Mouse (Mus musculus): ENCODE measurements around the gene Kdelc1. TPM values are rescaled to one million over a fixed set of nuclear protein-coding genes. Genes with fewer than 3 reads are reported as not detected.
A peak's percentile ranks its signal among the peaks of the same experiment; 100 is the strongest.

Kdelc1 gene
- polyA plus RNA-seq, 1 experiment from 2014 or later: 29.4 TPM

DNA sequence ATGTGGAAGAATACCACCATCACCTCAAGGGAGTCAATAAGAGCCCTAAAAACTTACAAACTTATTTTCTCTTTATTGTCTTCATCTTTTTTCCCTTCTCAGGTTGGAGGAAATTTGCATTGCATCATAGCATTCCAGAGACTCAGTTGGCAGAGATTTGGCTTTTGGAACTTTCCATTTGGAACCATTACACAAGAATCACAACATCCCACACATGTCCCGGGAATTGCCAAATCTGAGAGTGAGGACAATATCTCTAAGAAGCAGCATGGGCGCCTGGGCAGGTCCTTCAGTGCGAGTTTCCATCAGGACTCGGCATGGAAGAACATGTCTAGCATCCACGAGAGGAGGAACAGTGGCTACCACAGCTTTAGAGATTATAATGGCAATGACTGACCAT lies 24.1 kb upstream of the Kdelc1 start:
- ATAC-seq: no peak
- H3K9ac ChIP-seq (ENCODE audit: low read depth, low read length): no peak overlapping the region
- no peaks in the 10 kb centered on the region for H3K27me3 ChIP-seq (replicated peaks; ENCODE audit: control insufficient read depth, insufficient read depth, low read length)
- no peak overlapping the region for H3K4me3 ChIP-seq (ENCODE audit: low read length)
- peaks cover 8% of the 10 kb centered on the region for H3K36me3 ChIP-seq (ENCODE audit: control insufficient read depth, insufficient read depth, low read length)
- no peak overlapping the region for H3K4me2 ChIP-seq (ENCODE audit: low read length)
- H3K9me3 ChIP-seq (ENCODE audit: control insufficient read depth, low read length): no peaks in the 10 kb centered on the region
- WGBS: 93% methylated on average over 5 of the region's 5 CpGs
- peaks cover 5% of the 10 kb centered on the region; the same call in 1 of the 2 replicates for H3K4me1 ChIP-seq (ENCODE audit: control insufficient read depth, insufficient read depth, low read depth, low read length)
- no peak overlapping the region for H3K27ac ChIP-seq (ENCODE audit: low read depth, low read length)

GRCm38 (mm10) chr1:44140232-44140631 lies 21.6 kb upstream of the Kdelc1 start:
- peaks cover 16% of the 10 kb centered on the region for H3K36me3 ChIP-seq (ENCODE audit: control insufficient read depth, insufficient read depth, low read length)
- no peak for ATAC-seq
- WGBS: 89% methylated on average over 4 of the region's 4 CpGs

DNA sequence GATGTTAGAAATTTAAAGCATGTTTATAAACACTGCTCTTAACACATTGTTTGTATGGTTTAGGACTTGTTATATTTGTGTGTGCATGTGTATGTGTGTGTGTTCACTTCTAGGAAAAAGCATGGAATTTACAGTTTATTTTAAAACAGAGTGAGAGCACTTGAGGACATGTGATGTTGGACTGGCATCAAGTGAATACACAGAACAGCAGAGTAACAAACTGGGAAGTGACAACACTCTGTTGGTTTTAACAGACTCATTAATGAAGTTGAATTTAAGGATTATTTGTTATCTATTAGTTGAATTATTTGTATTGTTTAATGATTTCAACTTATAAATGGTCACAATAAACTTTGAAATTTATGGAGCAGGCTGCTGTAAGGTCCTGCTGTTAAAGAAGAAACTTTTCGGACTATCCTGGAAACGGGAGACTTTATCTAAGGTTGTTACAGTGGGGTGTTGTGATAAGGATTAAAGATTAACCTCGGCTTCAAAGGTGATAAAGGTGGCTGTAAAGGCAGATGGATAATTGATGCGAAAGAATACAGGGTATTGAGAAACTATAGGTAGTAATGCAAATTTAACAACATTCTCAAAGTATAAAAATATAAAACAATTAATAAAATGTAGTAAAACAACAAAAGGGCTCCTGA lies 11.4 kb upstream of the Kdelc1 start:
- Histone ChIP-seq H3K36me3 (ENCODE audit: control insufficient read depth, insufficient read depth, low read length) (peaks cover 15% of the 10 kb centered on the region), H3K4me1 (ENCODE audit: control insufficient read depth, insufficient read depth, low read depth, low read length) (no peaks in the 10 kb centered on the region), H3K4me2 (ENCODE audit: low read length) (no peak overlapping the region), H3K27ac (ENCODE audit: low read depth, low read length) (no peak overlapping the region), H3K4me3 (ENCODE audit: low read length) (no peak overlapping the region), H3K27me3 (replicated peaks; ENCODE audit: control insufficient read depth, insufficient read depth, low read length) (no peaks in the 10 kb centered on the region), H3K9me3 (ENCODE audit: control insufficient read depth, low read length) (no peaks in the 10 kb centered on the region), H3K9ac (ENCODE audit: low read depth, low read length) (no peak overlapping the region)
- no peak for ATAC-seq
- 88% methylated on average over 4 of the region's 4 CpGs for WGBS

More at GRCm38 (mm10) chr1:44140232-44140631, 21.6 kb upstream of the Kdelc1 start:
- Histone ChIP-seq H3K27ac (ENCODE audit: low read depth, low read length) (no peak overlapping the region), H3K9me3 (ENCODE audit: control insufficient read depth, low read length) (no peaks in the 10 kb centered on the region), H3K4me3 (ENCODE audit: low read length) (no peak overlapping the region), H3K4me2 (ENCODE audit: low read length) (no peak overlapping the region), H3K4me1 (ENCODE audit: control insufficient read depth, insufficient read depth, low read depth, low read length) (no peaks in the 10 kb centered on the region), H3K27me3 (replicated peaks; ENCODE audit: control insufficient read depth, insufficient read depth, low read length) (no peaks in the 10 kb centered on the region), H3K9ac (ENCODE audit: low read depth, low read length) (no peak overlapping the region)

GRCm38 (mm10) chr1:44125590-44125989 lies 7.0 kb upstream of the Kdelc1 start:
- peaks cover 8% of the 10 kb centered on the region; the same call in 1 of the 2 replicates for H3K36me3 ChIP-seq (ENCODE audit: control insufficient read depth, insufficient read depth, low read length)
- H3K27me3 ChIP-seq (replicated peaks; ENCODE audit: control insufficient read depth, insufficient read depth, low read length): no peaks in the 10 kb centered on the region
- ATAC-seq: no peak
- no peak overlapping the region for H3K27ac ChIP-seq (ENCODE audit: low read depth, low read length)
- 91% methylated on average over 4 of the region's 4 CpGs for WGBS
- no peak overlapping the region for H3K9ac ChIP-seq (ENCODE audit: low read depth, low read length)
- H3K4me2 ChIP-seq (ENCODE audit: low read length): no peak overlapping the region
- no peak overlapping the region for H3K4me3 ChIP-seq (ENCODE audit: low read length)
- H3K4me1 ChIP-seq (ENCODE audit: control insufficient read depth, insufficient read depth, low read depth, low read length): peaks cover 6% of the 10 kb centered on the region
- no peaks in the 10 kb centered on the region for H3K9me3 ChIP-seq (ENCODE audit: control insufficient read depth, low read length)

GRCm38 (mm10) chr1:44122256-44122655 lies 3.6 kb upstream of the Kdelc1 start:
- H3K4me3 ChIP-seq (ENCODE audit: low read length): no peak overlapping the region
- ATAC-seq: no peak
- no peaks in the 10 kb centered on the region for H3K36me3 ChIP-seq (ENCODE audit: control insufficient read depth, insufficient read depth, low read length)
- H3K27me3 ChIP-seq (replicated peaks; ENCODE audit: control insufficient read depth, insufficient read depth, low read length): no peaks in the 10 kb centered on the region
- H3K27ac ChIP-seq (ENCODE audit: low read depth, low read length): no peak overlapping the region
- no peaks in the 10 kb centered on the region for H3K9me3 ChIP-seq (ENCODE audit: control insufficient read depth, low read length)
- H3K4me2 ChIP-seq (ENCODE audit: low read length): no peak overlapping the region
- no peak overlapping the region for H3K9ac ChIP-seq (ENCODE audit: low read depth, low read length)
- peaks cover 9% of the 10 kb centered on the region for H3K4me1 ChIP-seq (ENCODE audit: control insufficient read depth, insufficient read depth, low read depth, low read length)
- WGBS: 86% methylated on average over 3 of the region's 3 CpGs

- peaks cover 9% of the 10 kb centered on the region for H3K4me1 ChIP-seq (ENCODE audit: control insufficient read depth, insufficient read depth, low read depth, low read length)
- peak overlapping the region; percentile 90 for H3K27ac ChIP-seq (ENCODE audit: low read depth, low read length)
- 0 out of 2 replicates have a peak, but pooled peaks cover 2% of the 10 kb centered on the region for H3K36me3 ChIP-seq (ENCODE audit: control insufficient read depth, insufficient read depth, low read length)
- ATAC-seq: no peak; the same call in 1 of the 2 replicates
- H3K4me2 ChIP-seq (ENCODE audit: low read length): peak overlapping the region; percentile 84
- H3K4me3 ChIP-seq (ENCODE audit: low read length): peak overlapping the region; percentile 63
- WGBS: 1% methylated on average over 6 of the region's 6 CpGs
- H3K9ac ChIP-seq (ENCODE audit: low read depth, low read length): peak overlapping the region; percentile 81
- no peaks in the 10 kb centered on the region for H3K9me3 ChIP-seq (ENCODE audit: control insufficient read depth, low read length)
- no peaks in the 10 kb centered on the region for H3K27me3 ChIP-seq (replicated peaks; ENCODE audit: control insufficient read depth, insufficient read depth, low read length)
Measured at GRCm38 (mm10) chr1:44120074-44120406, 1.4 kb upstream of the Kdelc1 start.

DNA sequence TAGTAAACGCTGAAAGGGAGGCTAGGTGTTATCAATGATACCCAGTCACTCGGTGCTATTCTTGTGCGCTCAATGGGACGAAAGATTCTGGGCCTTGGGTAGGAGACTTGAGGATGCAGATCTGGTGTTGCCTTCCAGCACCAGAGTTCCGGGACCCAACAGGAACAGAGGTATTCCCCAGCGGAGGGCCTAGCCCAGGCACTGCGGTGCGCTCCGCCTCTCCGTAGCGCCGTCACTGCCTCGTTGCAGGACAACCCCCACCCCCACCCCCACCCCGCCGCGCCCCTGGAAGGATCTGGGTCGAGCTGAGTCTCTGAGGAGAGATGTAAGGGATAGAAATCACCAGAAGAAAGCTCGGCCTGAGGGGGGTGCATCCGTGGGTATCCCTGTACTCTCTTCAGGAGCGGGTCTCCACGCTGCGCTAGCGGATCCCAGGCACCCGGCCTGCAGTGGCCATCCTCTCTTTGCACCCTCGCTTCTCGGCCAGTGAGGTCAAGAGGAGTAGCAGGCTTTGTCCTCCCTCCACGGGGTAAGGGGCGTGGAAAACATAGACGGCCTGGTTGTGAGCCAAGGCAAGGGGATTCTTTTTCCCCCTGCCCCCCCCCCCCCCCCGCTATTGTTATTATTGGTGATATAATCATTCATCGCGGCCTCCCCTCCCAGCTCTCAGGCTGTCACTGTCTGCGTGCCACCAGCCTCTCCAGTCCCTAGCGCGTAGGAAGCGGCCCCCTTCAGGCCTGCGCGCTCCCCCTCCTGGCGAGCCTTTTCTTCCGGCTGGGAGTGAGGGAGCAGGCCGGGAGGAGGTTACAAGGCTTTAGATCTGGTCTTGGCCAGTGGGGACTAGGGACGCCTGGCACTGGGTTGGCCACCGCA lies 829 bp upstream of the Kdelc1 start:
- peak overlapping the region; percentile 90 for H3K27ac ChIP-seq (ENCODE audit: low read depth, low read length)
- H3K9ac ChIP-seq (ENCODE audit: low read depth, low read length): peak overlapping the region; percentile 81
- peaks cover 9% of the 10 kb centered on the region for H3K4me1 ChIP-seq (ENCODE audit: control insufficient read depth, insufficient read depth, low read depth, low read length)
- peak overlapping the region; percentile 63 for H3K4me3 ChIP-seq (ENCODE audit: low read length)
- H3K4me2 ChIP-seq (ENCODE audit: low read length): peak overlapping the region; percentile 84
- no peaks in the 10 kb centered on the region for H3K27me3 ChIP-seq (replicated peaks; ENCODE audit: control insufficient read depth, insufficient read depth, low read length)
- peaks cover 4% of the 10 kb centered on the region; the same call in 1 of the 2 replicates for H3K36me3 ChIP-seq (ENCODE audit: control insufficient read depth, insufficient read depth, low read length)
- WGBS: under 1% methylated on average over 39 of the region's 43 CpGs
- H3K9me3 ChIP-seq (ENCODE audit: control insufficient read depth, low read length): no peaks in the 10 kb centered on the region
- peak; percentile 86 for ATAC-seq

DNA sequence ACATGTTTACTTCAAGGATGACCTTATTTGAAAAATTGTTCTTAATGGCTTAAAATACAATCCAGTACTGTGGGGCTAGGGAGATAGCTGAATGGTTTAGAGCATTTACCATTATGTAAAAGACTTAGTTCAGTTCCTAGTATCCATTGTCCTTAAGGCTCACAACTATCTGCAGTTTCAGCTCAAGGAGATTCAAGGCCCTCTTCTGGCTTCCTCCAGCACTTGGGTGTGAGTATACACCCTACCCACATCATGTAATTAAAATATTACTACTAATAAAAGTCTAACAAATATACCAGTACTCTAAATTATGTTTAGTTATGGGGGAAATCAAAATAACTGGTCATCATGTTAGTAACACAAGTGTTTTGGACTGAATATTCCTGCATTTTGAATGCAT lies 1.0 kb downstream of the Kdelc1 start:
- Histone ChIP-seq H3K36me3 (ENCODE audit: control insufficient read depth, insufficient read depth, low read length) (peaks cover 9% of the 10 kb centered on the region; the same call in 1 of the 2 replicates), H3K4me3 (ENCODE audit: low read length) (no peak overlapping the region; the same call in 1 of the 2 replicates), H3K4me1 (ENCODE audit: control insufficient read depth, insufficient read depth, low read depth, low read length) (peaks cover 9% of the 10 kb centered on the region), H3K4me2 (ENCODE audit: low read length) (peak overlapping the region; percentile 84), H3K27me3 (replicated peaks; ENCODE audit: control insufficient read depth, insufficient read depth, low read length) (no peaks in the 10 kb centered on the region), H3K9ac (ENCODE audit: low read depth, low read length) (no peak overlapping the region), H3K9me3 (ENCODE audit: control insufficient read depth, low read length) (no peaks in the 10 kb centered on the region), H3K27ac (ENCODE audit: low read depth, low read length) (no peak overlapping the region)
- ATAC-seq: no peak

- ATAC-seq: no peak
- Histone ChIP-seq H3K27me3 (replicated peaks; ENCODE audit: control insufficient read depth, insufficient read depth, low read length) (no peaks in the 10 kb centered on the region), H3K4me1 (ENCODE audit: control insufficient read depth, insufficient read depth, low read depth, low read length) (peaks cover 7% of the 10 kb centered on the region), H3K36me3 (ENCODE audit: control insufficient read depth, insufficient read depth, low read length) (peaks cover 11% of the 10 kb centered on the region), H3K4me3 (ENCODE audit: low read length) (peak overlapping the region; percentile 89), H3K9ac (ENCODE audit: low read depth, low read length) (peak overlapping the region; percentile 84), H3K9me3 (ENCODE audit: control insufficient read depth, low read length) (no peaks in the 10 kb centered on the region), H3K27ac (ENCODE audit: low read depth, low read length) (no peak overlapping the region), H3K4me2 (ENCODE audit: low read length) (peak overlapping the region; percentile 75)
- WGBS: 16% methylated on average over 5 of the region's 5 CpGs
Measured at GRCm38 (mm10) chr1:44102939-44103338, 15.7 kb downstream of the Kdelc1 start.

Data from hindbrain, embryonic 16.5 days (tissue).